Mouse (Mus musculus) embryonic facial prominence, embryonic 14.5 days (tissue): ENCODE results near the gene Mettl2. TPM values are rescaled to one million over a fixed set of nuclear protein-coding genes. Genes with fewer than 3 reads are reported as not detected.
"Not testable (repeated sequence)": the region's sequence is repeated elsewhere in the genome, so short reads cannot be mapped to it uniquely, and the experiment has no call there.

ENCODE experiments used
- ATAC-seq: fragments of 200-750 bp; cut with Nextera tagmentation; 2 replicates; pipeline ENCODE4 v1.8.0; 2017; ENCODE audit warnings: low read depth, moderate number of reproducible peaks, moderate TSS enrichment
- DNase-seq: peaks from one replicate; pipeline ENCODE4 v3.0.0-alpha.2; 2015; ENCODE audit warnings: low spot score
- H3K27ac ChIP-seq: fragments of 300-500 bp; sonication (generic); replicated peaks from 2 replicates; pipeline ENCODE4 v1.5.1; 2014; ENCODE audit warnings: low read depth, mild to moderate bottlenecking, low read length, moderate library complexity
- H3K27me3 ChIP-seq: fragments of 300-500 bp; sonication (generic); replicated peaks from 2 replicates; pipeline ENCODE4 v1.6.1; 2014; ENCODE audit warnings: low read length; ENCODE audit not compliant: control insufficient read depth, insufficient read depth
- H3K36me3 ChIP-seq: fragments of 300-500 bp; sonication (generic); 2 replicates; pipeline ENCODE4 v1.6.1; 2014; ENCODE audit warnings: low read length, mixed read lengths; ENCODE audit not compliant: control insufficient read depth, insufficient read depth
- H3K4me1 ChIP-seq: fragments of 300-500 bp; sonication (generic); 2 replicates; pipeline ENCODE4 v1.6.1; 2014; ENCODE audit warnings: antibody characterized with exemption, low read length; ENCODE audit not compliant: control insufficient read depth, insufficient read depth
- H3K4me2 ChIP-seq: fragments of 300-500 bp; sonication (generic); 2 replicates; pipeline ENCODE4 v1.6.1; 2014; ENCODE audit warnings: low read depth, mild to moderate bottlenecking, low read length, moderate library complexity, mixed read lengths
- H3K4me3 ChIP-seq: fragments of 300-500 bp; sonication (generic); 2 replicates; pipeline ENCODE4 v1.5.1; 2014; ENCODE audit warnings: low read depth, mild to moderate bottlenecking, low read length
- H3K9ac ChIP-seq: fragments of 300-500 bp; sonication (generic); 2 replicates; pipeline ENCODE4 v1.6.1; 2014; ENCODE audit warnings: low read depth, mild to moderate bottlenecking, low read length, moderate library complexity, mixed read lengths
- H3K9me3 ChIP-seq: fragments of 300-500 bp; sonication (generic); 2 replicates; pipeline ENCODE4 v1.6.1; 2016; ENCODE audit warnings: low read length; ENCODE audit not compliant: control insufficient read depth
- WGBS: fragments of 180-500 bp; shearing (Covaris S2); extraction: QIAGEN DNeasy Blood & Tissue Kit; methylation state at CpG from one replicate; pipeline ENCODE4 v1.1.7; 2014; 5-methylcytosine and 5-hydroxymethylcytosine counted together
- polyA plus RNA-seq: library from polyadenylated mRNA; unstranded; fragments of >200 nt; fragmentation: Nextera tagmentation; extraction: Ambion mirVana; gene quantifications from 2 replicates; pipeline ENCODE4 v1.2.1, GENCODE M21; 2014

Gene Mettl2
- polyA plus RNA-seq, 1 experiment from 2014 or later, result 25.5 TPM

- H3K27me3 ChIP-seq, H3K4me2 ChIP-seq, DNase-seq, H3K9ac ChIP-seq, H3K27ac ChIP-seq, H3K4me1 ChIP-seq, H3K4me3 ChIP-seq, ATAC-seq, H3K9me3 ChIP-seq: not testable (repeated sequence)
- H3K36me3 ChIP-seq, result peaks cover 87% of the 10 kb centered on the region
- 86% methylated on average over 2 of the region's 2 CpGs for WGBS
These were observed 11.0 kb downstream of the Mettl2 start for GRCm38 (mm10) chr11:105137255-105137654.

DNA sequence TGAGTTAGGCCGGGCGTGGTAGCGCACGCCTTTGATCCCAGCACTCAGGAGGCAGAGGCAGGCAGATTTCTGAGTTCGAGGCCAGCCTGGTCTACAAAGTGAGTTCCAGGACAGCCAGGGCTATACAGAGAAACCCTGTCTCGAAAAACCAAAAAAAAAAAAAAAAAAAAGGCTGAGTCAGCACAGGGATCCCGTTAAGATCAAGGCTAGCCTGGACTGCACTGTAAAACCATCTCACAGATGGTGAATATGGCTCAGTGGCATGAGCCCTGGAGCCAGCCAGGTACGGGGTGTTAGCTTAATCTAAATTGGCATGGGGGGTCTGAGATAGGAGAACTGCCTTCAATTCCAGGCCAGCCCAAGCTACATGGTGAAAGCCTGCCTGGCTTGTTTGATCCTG is 14.3 kb downstream of the Mettl2 start:
- H3K36me3 ChIP-seq, result peaks cover 55% of the 10 kb centered on the region
- not testable (repeated sequence) for H3K27ac ChIP-seq, H3K4me3 ChIP-seq, H3K9me3 ChIP-seq, H3K4me1 ChIP-seq, ATAC-seq, H3K27me3 ChIP-seq, DNase-seq, H3K4me2 ChIP-seq, H3K9ac ChIP-seq
- 99% methylated on average over 7 of the region's 8 CpGs for WGBS

DNA sequence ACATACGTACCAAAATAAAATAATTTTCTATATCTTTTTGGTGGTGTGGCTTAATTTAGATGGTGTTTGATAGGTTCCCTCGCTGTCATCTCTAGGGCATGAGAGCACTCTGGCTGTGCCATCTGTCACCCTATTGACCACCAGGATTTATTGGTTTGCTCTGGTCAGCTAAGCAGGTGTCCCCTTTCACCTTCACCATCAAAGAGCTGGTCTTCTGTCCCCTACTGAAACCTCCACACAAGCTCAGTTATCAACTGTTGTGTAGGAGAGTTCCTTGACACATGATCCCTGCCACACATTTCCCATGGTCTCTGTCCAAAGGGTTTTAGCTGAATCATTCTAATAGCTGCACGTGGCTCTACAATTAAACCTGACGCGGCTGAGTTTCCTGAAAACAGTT is 14.9 kb downstream of the Mettl2 start:
- H3K4me1 ChIP-seq, result no peaks in the 10 kb centered on the region
- DNase-seq, result no peak
- H3K36me3 ChIP-seq, result peaks cover 49% of the 10 kb centered on the region
- no peaks in the 10 kb centered on the region for H3K9me3 ChIP-seq
- H3K9ac ChIP-seq, result no peak overlapping the region
- no peak overlapping the region for H3K4me3 ChIP-seq
- no peak overlapping the region for H3K27ac ChIP-seq
- H3K4me2 ChIP-seq, result no peak overlapping the region
- no peaks in the 10 kb centered on the region for H3K27me3 ChIP-seq
- ATAC-seq, result no peak
- WGBS, result 92% methylated on average over 5 of the region's 5 CpGs

- H3K9me3 ChIP-seq, result no peaks in the 10 kb centered on the region
- no peak overlapping the region for H3K4me2 ChIP-seq
- no peak overlapping the region for H3K9ac ChIP-seq
- H3K36me3 ChIP-seq, result peaks cover 25% of the 10 kb centered on the region
- no peaks in the 10 kb centered on the region for H3K27me3 ChIP-seq
- no peak overlapping the region for H3K4me3 ChIP-seq
- no peak overlapping the region for H3K27ac ChIP-seq
- no peak for ATAC-seq
- H3K4me1 ChIP-seq, result no peaks in the 10 kb centered on the region
- no peak for DNase-seq
These were observed 17.3 kb downstream of the Mettl2 start for GRCm38 (mm10) chr11:105143564-105143963.

GRCm38 (mm10) chr11:105144084-105144483 is 17.9 kb downstream of the Mettl2 start:
- Histone ChIP-seq H3K4me3 (no peak overlapping the region), H3K9me3 (no peaks in the 10 kb centered on the region), H3K4me2 (no peak overlapping the region), H3K4me1 (no peaks in the 10 kb centered on the region), H3K27me3 (no peaks in the 10 kb centered on the region), H3K36me3 (peaks cover 21% of the 10 kb centered on the region), H3K27ac (no peak overlapping the region), H3K9ac (no peak overlapping the region)
- WGBS, result 77% methylated on average over 3 of the region's 3 CpGs
- no peak for DNase-seq
- no peak for ATAC-seq

DNA sequence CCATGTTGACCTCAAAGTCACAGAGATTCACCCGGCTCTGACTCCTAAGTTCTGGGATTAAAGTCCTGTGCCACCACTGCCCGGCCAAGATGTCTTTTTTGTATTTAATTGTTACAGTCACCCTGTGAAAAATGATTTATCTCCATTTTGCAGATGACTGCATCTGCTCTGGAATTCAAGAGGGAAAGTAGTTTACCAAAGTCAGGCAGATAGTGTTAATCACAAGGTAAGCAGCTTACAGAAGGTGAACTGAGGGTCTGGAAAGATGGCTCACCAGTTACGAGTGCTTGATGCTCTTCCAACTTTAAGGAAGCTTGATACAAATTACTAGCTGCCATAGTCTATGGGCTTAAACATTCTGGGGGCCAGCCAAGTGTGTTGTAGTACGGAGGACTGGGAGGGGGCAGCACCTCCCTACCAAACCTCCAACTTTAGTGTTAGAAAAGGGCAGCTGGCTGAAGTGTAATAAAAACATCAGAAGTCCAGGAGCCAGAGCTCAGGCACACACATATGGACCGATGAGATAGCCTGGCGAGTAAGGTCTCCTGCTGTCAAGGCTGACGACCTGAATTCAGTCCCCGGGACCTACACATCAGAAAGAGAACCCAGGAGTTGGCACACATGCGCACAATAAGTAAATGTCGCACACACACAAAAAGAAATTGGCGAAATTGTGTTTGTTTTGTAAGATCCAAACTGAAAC is 18.4 kb downstream of the Mettl2 start:
- Histone ChIP-seq H3K36me3 (peaks cover 15% of the 10 kb centered on the region), H3K27ac (no peak overlapping the region), H3K27me3 (no peaks in the 10 kb centered on the region), H3K4me3 (no peak overlapping the region), H3K9ac (no peak overlapping the region), H3K4me2 (no peak overlapping the region), H3K9me3 (no peaks in the 10 kb centered on the region), H3K4me1 (no peaks in the 10 kb centered on the region)
- DNase-seq (no peak), ATAC-seq (no peak)
- 79% methylated on average over 11 of the region's 11 CpGs for WGBS

DNA sequence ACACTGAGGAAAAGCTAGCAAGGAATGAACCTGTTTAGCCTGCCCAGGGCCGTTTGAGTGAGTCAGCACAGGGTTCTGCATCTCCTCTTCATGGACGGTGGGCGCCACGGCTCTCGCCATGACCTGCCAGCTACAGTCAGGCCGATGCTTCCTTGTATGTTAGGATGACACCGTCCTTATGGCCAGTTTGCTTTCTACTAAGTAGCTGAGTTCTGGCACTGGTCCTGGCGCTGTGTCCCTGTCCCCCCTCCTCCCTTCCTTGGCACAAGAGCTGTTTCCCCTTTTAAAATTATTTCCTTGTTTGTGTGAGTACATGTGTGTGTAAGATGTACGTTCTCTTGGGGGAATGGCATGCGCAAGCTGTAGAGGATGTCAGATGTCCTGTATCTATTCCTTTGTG is 19.0 kb downstream of the Mettl2 start:
- Histone ChIP-seq H3K4me2 (no peak overlapping the region), H3K9me3 (no peaks in the 10 kb centered on the region), H3K4me3 (no peak overlapping the region), H3K36me3 (peaks cover 9% of the 10 kb centered on the region), H3K9ac (no peak overlapping the region), H3K27me3 (no peaks in the 10 kb centered on the region), H3K27ac (no peak overlapping the region), H3K4me1 (no peaks in the 10 kb centered on the region)
- ATAC-seq, result no peak
- WGBS, result 93% methylated on average over 10 of the region's 10 CpGs
- DNase-seq, result no peak

GRCm38 (mm10) chr11:105146593-105146992 is 20.4 kb downstream of the Mettl2 start, which contains the start of gene Gm10842:
Gene Gm10842, plus strand, starts transcription at chr11:105146893.
- no peak within 1 kb of the TSS for H3K27ac ChIP-seq
- no peak within 1 kb of the TSS for H3K4me3 ChIP-seq
- no peaks in the 10 kb centered on the region for H3K27me3 ChIP-seq
- no peak within 1 kb of the TSS for H3K9ac ChIP-seq
- H3K36me3 ChIP-seq, result no peaks in the 10 kb centered on the region
- ATAC-seq (no peak), DNase-seq (no peak)
- 68% methylated on average over 3 of the region's 3 CpGs for WGBS
- H3K9me3 ChIP-seq, result no peaks in the 10 kb centered on the region
- no peaks in the 10 kb centered on the region for H3K4me1 ChIP-seq
- H3K4me2 ChIP-seq, result no peak within 1 kb of the TSS

GRCm38 (mm10) chr11:105149353-105149752 is 23.1 kb downstream of the Mettl2 start:
- Histone ChIP-seq H3K4me3 (no peak overlapping the region), H3K9me3 (no peaks in the 10 kb centered on the region), H3K36me3 (no peaks in the 10 kb centered on the region), H3K4me1 (peaks cover 6% of the 10 kb centered on the region), H3K27ac (no peak overlapping the region), H3K27me3 (no peaks in the 10 kb centered on the region), H3K9ac (no peak overlapping the region), H3K4me2 (no peak overlapping the region)
- 65% methylated on average over 3 of the region's 3 CpGs for WGBS
- DNase-seq (no peak), ATAC-seq (no peak)
